Mouse (Mus musculus) forebrain, embryonic 11.5 days (tissue): Measurements from ENCODE around the gene Fstl4. TPM values are rescaled to one million over a fixed set of nuclear protein-coding genes. Genes with fewer than 3 reads are reported as not detected.

Experiments
- ATAC-seq: fragments of 200-750 bp; cut with Nextera tagmentation; replicated peaks from 2 replicates; pipeline ENCODE4 v1.8.0; 2017; ENCODE audit warnings: moderate TSS enrichment; ENCODE audit not compliant: low FRiP score
- DNase-seq: peaks from one replicate; pipeline ENCODE4 v3.0.0-alpha.2; 2017; ENCODE audit warnings: low spot score
- H3K27ac ChIP-seq: fragments of 300-500 bp; sonication (generic); 2 replicates; pipeline ENCODE4 v1.5.1; 2014; ENCODE audit warnings: low read depth, low read length
- H3K27me3 ChIP-seq: fragments of 300-500 bp; sonication (generic); 2 replicates; pipeline ENCODE4 v1.6.1; 2014; ENCODE audit warnings: mild to moderate bottlenecking, low read length, mixed read lengths; ENCODE audit not compliant: control insufficient read depth, insufficient read depth
- H3K36me3 ChIP-seq: fragments of 300-500 bp; sonication (generic); 2 replicates; pipeline ENCODE4 v1.6.1; 2014; ENCODE audit warnings: mild to moderate bottlenecking, low read length, moderate library complexity, mixed read lengths; ENCODE audit not compliant: control insufficient read depth, insufficient read depth
- H3K4me1 ChIP-seq: fragments of 300-500 bp; sonication (generic); replicated peaks from 2 replicates; pipeline ENCODE4 v1.6.1; 2014; ENCODE audit warnings: low read length, mixed read lengths; ENCODE audit not compliant: control insufficient read depth, insufficient read depth
- H3K4me2 ChIP-seq: fragments of 300-500 bp; sonication (generic); 2 replicates; pipeline ENCODE4 v1.6.1; 2014; ENCODE audit warnings: low read depth, mild to moderate bottlenecking, low read length, moderate library complexity, mixed read lengths; ENCODE audit not compliant: severe bottlenecking
- H3K4me3 ChIP-seq: fragments of 300-500 bp; sonication (generic); 2 replicates; pipeline ENCODE4 v1.5.1; 2014; ENCODE audit warnings: low read depth, low read length
- H3K9ac ChIP-seq: fragments of 300-500 bp; sonication (generic); 2 replicates; pipeline ENCODE4 v1.6.1; 2014; ENCODE audit warnings: low read length
- H3K9me3 ChIP-seq: fragments of 300-500 bp; sonication (generic); 2 replicates; pipeline ENCODE4 v1.6.1; 2016; ENCODE audit warnings: low read length, mixed read lengths; ENCODE audit not compliant: control insufficient read depth
- WGBS: fragments of 180-500 bp; shearing (Covaris S2); extraction: QIAGEN DNeasy Blood & Tissue Kit; methylation state at CpG from one replicate; pipeline ENCODE4 v1.1.7; 2014; 5-methylcytosine and 5-hydroxymethylcytosine counted together
- polyA plus RNA-seq: library from polyadenylated mRNA; unstranded; fragments of >200 nt; fragmentation: Nextera tagmentation; extraction: Ambion mirVana; gene quantifications from 2 replicates; pipeline ENCODE4 v1.2.1, GENCODE M21; 2014

Fstl4 gene
- polyA plus RNA-seq, 1 experiment from 2014 or later = 0.73 TPM

- H3K36me3 ChIP-seq = no peaks in the 10 kb centered on the region
- WGBS = 91% methylated on average over 15 of the region's 15 CpGs
- H3K27ac ChIP-seq = no peak overlapping the region
- H3K9me3 ChIP-seq = no peaks in the 10 kb centered on the region
- H3K4me3 ChIP-seq = no peak overlapping the region
- H3K4me1 ChIP-seq = no peaks in the 10 kb centered on the region
- no peaks in the 10 kb centered on the region for H3K27me3 ChIP-seq
- H3K9ac ChIP-seq = no peak overlapping the region
- no peak for DNase-seq
- H3K4me2 ChIP-seq = no peak overlapping the region
- no peak for ATAC-seq
These were observed 108.5 kb downstream of the Fstl4 start for GRCm38 (mm10) chr11:52872846-52873512.

- ATAC-seq (no peak), DNase-seq (no peak)
- no peaks in the 10 kb centered on the region for H3K36me3 ChIP-seq
- H3K9ac ChIP-seq = no peak overlapping the region
- no peaks in the 10 kb centered on the region for H3K4me1 ChIP-seq
- no peak overlapping the region for H3K4me3 ChIP-seq
- no peak overlapping the region for H3K4me2 ChIP-seq
- no peaks in the 10 kb centered on the region for H3K9me3 ChIP-seq
- H3K27ac ChIP-seq = no peak overlapping the region
- H3K27me3 ChIP-seq = no peaks in the 10 kb centered on the region
- WGBS = 91% methylated on average over 19 of the region's 19 CpGs
These were observed 111.7 kb downstream of the Fstl4 start for GRCm38 (mm10) chr11:52875916-52876765.

- 78% methylated on average over 2 of the region's 2 CpGs for WGBS
- Histone ChIP-seq H3K4me1 (no peaks in the 10 kb centered on the region), H3K9ac (no peak overlapping the region), H3K27ac (no peak overlapping the region), H3K4me3 (no peak overlapping the region), H3K36me3 (no peaks in the 10 kb centered on the region), H3K4me2 (no peak overlapping the region), H3K9me3 (no peaks in the 10 kb centered on the region), H3K27me3 (no peaks in the 10 kb centered on the region)
- DNase-seq (no peak), ATAC-seq (no peak)
These were observed 113.2 kb downstream of the Fstl4 start for GRCm38 (mm10) chr11:52877662-52878061.

GRCm38 (mm10) chr11:52879958-52880357 is 115.5 kb downstream of the Fstl4 start:
- Histone ChIP-seq H3K27me3 (no peaks in the 10 kb centered on the region), H3K4me3 (no peak overlapping the region), H3K9ac (no peak overlapping the region), H3K4me2 (no peak overlapping the region), H3K9me3 (no peaks in the 10 kb centered on the region), H3K36me3 (no peaks in the 10 kb centered on the region), H3K4me1 (no peaks in the 10 kb centered on the region), H3K27ac (no peak overlapping the region)
- ATAC-seq (no peak), DNase-seq (no peak)
- WGBS = 95% methylated on average over 2 of the region's 2 CpGs

- H3K4me2 ChIP-seq = no peak overlapping the region
- H3K27me3 ChIP-seq = no peaks in the 10 kb centered on the region
- H3K4me1 ChIP-seq = no peaks in the 10 kb centered on the region; the same call in 1 of the 2 replicates
- no peak for DNase-seq
- no peak overlapping the region for H3K4me3 ChIP-seq
- no peak overlapping the region for H3K27ac ChIP-seq
- no peak overlapping the region for H3K9ac ChIP-seq
- H3K9me3 ChIP-seq = no peaks in the 10 kb centered on the region
- H3K36me3 ChIP-seq = no peaks in the 10 kb centered on the region
- 16% methylated on average over 6 of the region's 6 CpGs for WGBS
- no peak for ATAC-seq
These were observed 122.3 kb downstream of the Fstl4 start for GRCm38 (mm10) chr11:52886559-52887303.

- DNase-seq = no peak
- WGBS = 5% methylated on average over 6 of the region's 6 CpGs
- no peaks in the 10 kb centered on the region for H3K27me3 ChIP-seq
These were observed 123.7 kb downstream of the Fstl4 start for GRCm38 (mm10) chr11:52888150-52888549.

GRCm38 (mm10) chr11:52889527-52889926 is 125.1 kb downstream of the Fstl4 start:
- Histone ChIP-seq H3K27ac (no peak overlapping the region), H3K4me3 (no peak overlapping the region), H3K4me1 (no peaks in the 10 kb centered on the region; the same call in 1 of the 2 replicates), H3K4me2 (no peak overlapping the region), H3K9ac (no peak overlapping the region), H3K9me3 (no peaks in the 10 kb centered on the region), H3K27me3 (no peaks in the 10 kb centered on the region), H3K36me3 (no peaks in the 10 kb centered on the region)
- 92% methylated on average over 4 of the region's 4 CpGs for WGBS
- no peak for ATAC-seq
- no peak for DNase-seq

More at GRCm38 (mm10) chr11:52888150-52888549, 123.7 kb downstream of the Fstl4 start:
- H3K9me3 ChIP-seq = no peaks in the 10 kb centered on the region
- no peak overlapping the region for H3K4me3 ChIP-seq
- ATAC-seq = no peak
- H3K36me3 ChIP-seq = no peaks in the 10 kb centered on the region
- no peaks in the 10 kb centered on the region; the same call in 1 of the 2 replicates for H3K4me1 ChIP-seq
- no peak overlapping the region for H3K27ac ChIP-seq
- H3K9ac ChIP-seq = no peak overlapping the region
- H3K4me2 ChIP-seq = no peak overlapping the region

GRCm38 (mm10) chr11:52890156-52890555 is 125.7 kb downstream of the Fstl4 start:
- H3K27me3 ChIP-seq = no peaks in the 10 kb centered on the region
- H3K4me1 ChIP-seq = no peaks in the 10 kb centered on the region; the same call in 1 of the 2 replicates
- H3K4me2 ChIP-seq = no peak overlapping the region
- no peaks in the 10 kb centered on the region for H3K9me3 ChIP-seq
- H3K36me3 ChIP-seq = no peaks in the 10 kb centered on the region
- 86% methylated on average over 7 of the region's 7 CpGs for WGBS
- no peak overlapping the region for H3K4me3 ChIP-seq
- ATAC-seq (no peak), DNase-seq (no peak)
- H3K9ac ChIP-seq = no peak overlapping the region
- H3K27ac ChIP-seq = no peak overlapping the region
